Mouse (Mus musculus) kidney, adult 2 months (tissue): ENCODE results near the gene Parp6.

Experiments
- CTCF ChIP-seq: fragments of 200-500 bp; conservative IDR thresholded peaks from 2 replicates; pipeline ENCODE4 v1.5.1; 2011; ENCODE audit warnings: low read depth, mild to moderate bottlenecking, control low read depth, low read length, moderate library complexity, mixed read lengths; ENCODE audit not compliant: insufficient read depth, insufficient read length
- POLR2A ChIP-seq: fragments of 200-500 bp; IDR thresholded peaks from one replicate; pipeline ENCODE4 v1.6.1; 2011; ENCODE audit warnings: low read depth, low read length, control low read depth

GRCm38 (mm10) chr9:59584871-59585308, 32.2 kb upstream of the Parp6 start:
- TF ChIP-seq POLR2A (no peak), CTCF (peak; percentile 77)
